Mouse (Mus musculus) hindbrain, postnatal 0 days (tissue): ENCODE measurements around the gene Galnt17. TPM values are rescaled to one million over a fixed set of nuclear protein-coding genes. Genes with fewer than 3 reads are reported as not detected.

Experiments used
- ATAC-seq: fragments of 200-750 bp; cut with Nextera tagmentation; 2 replicates; pipeline ENCODE4 v1.8.0; 2017; ENCODE audit warnings: mild to moderate bottlenecking, moderate TSS enrichment, moderate library complexity
- DNase-seq: peaks from one replicate; pipeline ENCODE4 v3.0.0-alpha.2; 2015; ENCODE audit warnings: low spot score
- H3K27ac ChIP-seq: fragments of 300-500 bp; sonication (generic); 2 replicates; pipeline ENCODE4 v1.5.1; 2014; ENCODE audit warnings: mild to moderate bottlenecking
- H3K27me3 ChIP-seq: fragments of 300-500 bp; sonication (generic); 2 replicates; pipeline ENCODE4 v1.6.1; 2014; ENCODE audit warnings: low read length, mixed read lengths; ENCODE audit not compliant: insufficient read depth
- H3K36me3 ChIP-seq: fragments of 300-500 bp; sonication (generic); 2 replicates; pipeline ENCODE4 v1.6.1; 2014; ENCODE audit warnings: low read length, mixed read lengths; ENCODE audit not compliant: insufficient read depth
- H3K4me1 ChIP-seq: fragments of 300-500 bp; sonication (generic); 2 replicates; pipeline ENCODE4 v1.6.1; 2014; ENCODE audit warnings: antibody characterized with exemption, low read length, mixed read lengths; ENCODE audit not compliant: insufficient read depth
- H3K4me2 ChIP-seq: fragments of 300-500 bp; sonication (generic); 2 replicates; pipeline ENCODE4 v1.6.1; 2014; ENCODE audit warnings: low read depth, mild to moderate bottlenecking, low read length, moderate library complexity, mixed read lengths
- H3K4me3 ChIP-seq: fragments of 300-500 bp; sonication (generic); 2 replicates; pipeline ENCODE4 v1.5.1; 2014; ENCODE audit warnings: low read length
- H3K9ac ChIP-seq: fragments of 300-500 bp; sonication (generic); replicated peaks from 2 replicates; pipeline ENCODE4 v1.6.1; 2014; ENCODE audit warnings: mild to moderate bottlenecking, low read length, moderate library complexity, mixed read lengths
- H3K9me3 ChIP-seq: fragments of 300-500 bp; sonication (generic); 2 replicates; pipeline ENCODE4 v1.6.1; 2016; ENCODE audit warnings: low read length, mixed read lengths
- CTCF ChIP-seq: IDR thresholded peaks from 2 replicates; pipeline ENCODE4 v1.5.1; 2016; ENCODE audit warnings: antibody characterized with exemption, control low read depth, low read depth
- WGBS: fragments of 180-500 bp; shearing (Covaris S2); extraction: QIAGEN DNeasy Blood & Tissue Kit; methylation state at CpG from one replicate; pipeline ENCODE4 v1.1.7; 2014; 5-methylcytosine and 5-hydroxymethylcytosine counted together
- polyA plus RNA-seq: library from polyadenylated mRNA; unstranded; fragments of >200 nt; fragmentation: Nextera tagmentation; extraction: Ambion mirVana; gene quantifications from 2 replicates; pipeline ENCODE4 v1.2.1, GENCODE M21; 2015
- total RNA-seq: library from RNA; depleted of rRNA; stranded (reverse); fragments of >200 nt; gene quantifications from 2 replicates; pipeline ENCODE4 v1.2.3, GENCODE M21; 2014

The Galnt17 gene
- total and polyA plus RNA-seq, 2 experiments from 2014 or later: 6.2 to 24.2 TPM

GRCm38 (mm10) chr5:131007198-131007597 is 301.1 kb downstream of the Galnt17 start:
- 34% methylated on average over 7 of the region's 7 CpGs for WGBS
- ATAC-seq (peak; percentile 88), DNase-seq (peak; percentile 89)
- no peak overlapping the region for H3K4me3 ChIP-seq
- no peak overlapping the region for H3K9ac ChIP-seq
- no peaks in the 10 kb centered on the region for H3K36me3 ChIP-seq
- TF ChIP-seq CTCF: no peak
- H3K9me3 ChIP-seq: no peaks in the 10 kb centered on the region
- H3K27me3 ChIP-seq: no peaks in the 10 kb centered on the region
- H3K4me1 ChIP-seq: no peaks in the 10 kb centered on the region
- H3K4me2 ChIP-seq: no peak overlapping the region
- peak overlapping the region; percentile 49; the same call in 1 of the 2 replicates for H3K27ac ChIP-seq

DNA sequence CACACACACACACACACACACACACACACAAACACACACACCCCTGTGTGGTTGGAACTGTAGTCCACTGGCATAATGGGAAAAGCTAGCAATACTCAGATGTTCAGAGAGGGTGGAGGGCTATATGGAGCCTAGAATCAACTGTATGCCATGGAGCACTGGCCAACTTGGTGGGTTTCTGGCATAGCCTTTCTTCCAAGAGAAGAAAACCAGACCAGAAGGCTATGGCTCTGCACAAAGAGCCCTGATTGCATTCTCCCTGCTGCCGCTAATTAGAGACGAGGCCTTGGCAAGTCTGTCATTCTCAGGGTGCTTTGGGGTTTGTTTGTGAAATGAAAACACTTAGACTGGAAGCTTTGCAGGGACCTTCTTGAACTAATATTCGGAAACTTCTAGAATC is 301.8 kb downstream of the Galnt17 start:
- H3K27ac ChIP-seq: no peak overlapping the region
- 50% methylated on average over 3 of the region's 3 CpGs for WGBS
- no peak overlapping the region for H3K9ac ChIP-seq
- ATAC-seq: no peak
- H3K36me3 ChIP-seq: no peaks in the 10 kb centered on the region
- peak; percentile 66 for DNase-seq
- H3K4me1 ChIP-seq: no peaks in the 10 kb centered on the region
- H3K9me3 ChIP-seq: no peaks in the 10 kb centered on the region
- no peaks in the 10 kb centered on the region for H3K27me3 ChIP-seq
- H3K4me3 ChIP-seq: no peak overlapping the region
- no peak overlapping the region for H3K4me2 ChIP-seq
- TF ChIP-seq CTCF: no peak

DNA sequence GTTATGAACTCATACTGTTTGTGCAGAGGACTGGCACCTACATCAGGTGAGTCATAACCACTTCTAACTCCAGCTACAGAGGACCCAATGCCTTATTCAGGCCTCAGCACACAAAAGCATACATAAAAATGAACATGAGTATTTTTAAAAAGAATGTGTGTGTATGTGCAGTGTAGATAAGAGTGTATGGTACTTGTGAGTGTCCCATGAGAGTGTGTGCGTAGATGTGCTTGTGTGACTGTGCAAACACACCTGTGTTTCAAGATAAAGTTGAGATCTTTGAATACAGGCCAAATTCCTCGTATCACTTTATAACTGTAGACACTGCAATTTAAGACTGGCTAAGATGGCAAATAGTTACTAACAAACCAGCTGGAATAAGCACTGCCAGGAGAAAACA is 307.7 kb downstream of the Galnt17 start:
- H3K27ac ChIP-seq: no peak overlapping the region
- no peak for TF ChIP-seq CTCF

DNA sequence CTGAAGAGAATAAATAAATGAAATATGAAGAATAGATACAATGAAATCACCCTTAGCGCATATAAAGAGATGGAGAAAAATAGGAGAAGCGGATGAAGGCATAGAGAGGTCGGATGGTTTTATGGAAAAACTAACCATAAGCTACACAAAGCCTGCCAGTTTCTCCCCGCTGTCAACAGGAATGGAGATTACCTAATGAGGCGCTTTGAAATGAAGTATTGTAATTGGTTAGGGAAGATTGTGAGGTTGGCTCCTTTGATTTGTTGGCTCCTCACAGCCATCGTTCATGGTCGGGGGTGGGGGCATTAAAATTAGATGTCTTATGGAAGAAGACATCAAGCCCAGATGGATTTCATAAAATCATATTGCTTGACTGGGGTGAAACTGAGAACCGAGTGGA is 329.0 kb downstream of the Galnt17 start:
- Histone ChIP-seq H3K9me3 (0 out of 2 replicates have a peak, but pooled peaks cover 2% of the 10 kb centered on the region), H3K36me3 (no peaks in the 10 kb centered on the region), H3K27me3 (no peaks in the 10 kb centered on the region), H3K4me1 (no peaks in the 10 kb centered on the region), H3K4me2 (no peak overlapping the region), H3K4me3 (no peak overlapping the region), H3K27ac (no peak overlapping the region), H3K9ac (no peak overlapping the region)
- 71% methylated on average over 8 of the region's 8 CpGs for WGBS
- DNase-seq (peak; percentile 38), ATAC-seq (no peak)
- no peak for TF ChIP-seq CTCF

More for the DNA sequence above, 307.7 kb downstream of the Galnt17 start:
- 83% methylated on average over 2 of the region's 2 CpGs for WGBS
- Histone ChIP-seq H3K4me1 (no peaks in the 10 kb centered on the region), H3K9ac (no peak overlapping the region), H3K27me3 (no peaks in the 10 kb centered on the region), H3K9me3 (no peaks in the 10 kb centered on the region), H3K4me3 (no peak overlapping the region), H3K4me2 (no peak overlapping the region), H3K36me3 (no peaks in the 10 kb centered on the region)
- ATAC-seq (no peak), DNase-seq (no peak)

GRCm38 (mm10) chr5:130978871-130979270 is 329.4 kb downstream of the Galnt17 start:
- peak; percentile 70 for DNase-seq
- H3K4me1 ChIP-seq: no peaks in the 10 kb centered on the region
- H3K9ac ChIP-seq: no peak overlapping the region
- 0 out of 2 replicates have a peak, but pooled peaks cover 2% of the 10 kb centered on the region for H3K9me3 ChIP-seq
- no peak overlapping the region for H3K27ac ChIP-seq
- no peaks in the 10 kb centered on the region for H3K27me3 ChIP-seq
- H3K36me3 ChIP-seq: no peaks in the 10 kb centered on the region
- no peak overlapping the region for H3K4me3 ChIP-seq
- WGBS: 58% methylated on average over 2 of the region's 2 CpGs
- TF ChIP-seq CTCF: no peak
- H3K4me2 ChIP-seq: no peak overlapping the region
- ATAC-seq: no peak

DNA sequence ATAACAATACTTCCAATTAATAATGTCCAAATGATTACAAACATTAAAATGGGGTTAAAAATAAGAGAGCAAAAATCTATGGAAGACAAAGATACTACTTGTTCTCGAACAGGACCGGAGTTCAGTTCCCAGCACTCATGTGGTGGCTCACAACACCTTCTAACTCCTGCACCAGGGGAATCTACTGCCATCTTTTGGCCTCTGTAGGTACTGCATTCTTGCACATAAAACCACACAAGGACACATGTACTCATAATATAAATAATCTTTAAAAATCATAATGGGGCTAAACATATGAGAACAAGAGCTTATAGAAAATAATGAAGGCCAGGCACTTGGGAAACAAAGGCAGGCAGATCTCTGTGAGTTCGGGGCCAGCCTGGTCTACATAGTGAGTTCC is 330.3 kb downstream of the Galnt17 start:
- H3K9me3 ChIP-seq: 0 out of 2 replicates have a peak, but pooled peaks cover 2% of the 10 kb centered on the region
- 95% methylated on average over 3 of the region's 3 CpGs for WGBS
- H3K4me3 ChIP-seq: no peak overlapping the region
- no peak overlapping the region for H3K27ac ChIP-seq
- DNase-seq: no peak
- TF ChIP-seq CTCF: no peak
- H3K27me3 ChIP-seq: no peaks in the 10 kb centered on the region
- H3K36me3 ChIP-seq: no peaks in the 10 kb centered on the region
- no peak for ATAC-seq
- no peaks in the 10 kb centered on the region for H3K4me1 ChIP-seq
- H3K4me2 ChIP-seq: no peak overlapping the region
- no peak overlapping the region for H3K9ac ChIP-seq

DNA sequence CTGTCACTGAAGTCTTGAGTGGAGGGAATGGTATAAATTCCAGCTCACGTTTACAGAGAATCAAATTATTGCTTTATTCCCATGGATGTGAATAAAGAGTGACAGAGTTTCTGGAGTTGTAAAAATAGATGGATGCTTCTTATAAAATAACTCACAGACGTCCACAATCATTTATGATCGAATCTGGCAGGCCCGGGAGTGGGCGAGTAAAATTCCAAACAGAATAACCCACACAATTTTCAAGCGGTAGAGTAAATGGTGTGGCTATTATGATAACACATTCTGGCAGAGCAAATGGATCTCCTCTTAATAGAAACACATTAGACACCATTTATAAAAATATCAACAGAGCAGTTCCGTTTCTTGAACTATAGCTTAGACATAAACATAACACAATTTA is 355.9 kb downstream of the Galnt17 start:
- H3K4me3 ChIP-seq: no peak overlapping the region
- WGBS: 78% methylated on average over 7 of the region's 7 CpGs
- H3K9me3 ChIP-seq: no peaks in the 10 kb centered on the region
- no peaks in the 10 kb centered on the region for H3K36me3 ChIP-seq
- TF ChIP-seq CTCF: no peak
- ATAC-seq (no peak), DNase-seq (no peak)
- H3K4me2 ChIP-seq: no peak overlapping the region
- H3K27ac ChIP-seq: no peak overlapping the region
- no peaks in the 10 kb centered on the region for H3K27me3 ChIP-seq
- no peaks in the 10 kb centered on the region for H3K4me1 ChIP-seq
- H3K9ac ChIP-seq: no peak overlapping the region
